10 mouse cellular contexts compared by ENCODE assay signal in the genomic region with DNA sequence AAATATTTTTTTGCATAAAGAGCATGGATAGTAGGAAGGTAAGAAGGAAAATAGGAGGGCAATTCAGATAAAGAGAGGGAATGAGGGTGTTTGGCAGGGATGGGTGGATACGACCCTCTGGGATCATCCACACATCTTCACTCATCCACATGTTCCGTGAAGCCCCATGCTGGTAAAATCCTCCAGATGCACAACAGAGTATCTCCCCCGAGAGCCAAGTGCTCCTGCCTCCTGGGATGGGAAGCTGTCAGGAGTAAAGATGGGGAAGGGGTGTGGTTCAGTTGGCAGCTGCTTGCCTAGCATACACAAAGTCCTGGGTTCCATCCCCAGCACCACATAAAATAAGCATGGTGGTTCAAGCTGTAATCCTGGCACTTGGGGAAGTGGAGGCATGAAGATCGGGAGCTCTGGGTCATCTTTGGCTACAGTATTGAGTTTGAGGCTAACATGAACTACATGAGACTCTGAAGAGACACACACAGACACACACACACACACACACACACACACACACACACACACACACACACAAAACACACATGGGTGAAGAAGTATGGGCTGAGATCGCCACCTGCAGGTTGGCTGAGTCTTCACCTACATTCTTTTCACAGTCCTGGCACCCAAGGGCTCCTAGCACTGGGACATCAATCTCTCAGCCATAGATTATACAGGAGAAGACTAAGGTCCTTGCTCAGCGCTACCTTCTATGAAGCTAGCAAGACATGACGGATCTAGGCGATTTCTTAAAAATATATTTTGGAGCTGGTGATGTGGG. TPM values are rescaled to one million over a fixed set of nuclear protein-coding genes. Genes with fewer than 3 reads are reported as not detected.
DNase-seq lines count a peak whose midpoint lies in the region; ATAC-seq and TF ChIP-seq lines count a peak whose summit lies in the region.
"Had no signal": no experiment of that assay in that cellular context is flagged by ENCODE, and none has a peak within 500 bp of the region (broad histone marks: within the 10 kb centered on the region; RNA-seq: fewer than 3 reads in every experiment).

No protein-coding gene starts in this region.

- DNase-seq in adrenal gland, adult 2 months, result peak; percentile 29
- DNase-seq in adrenal gland, adult 8-10 months, result no peak
- DNase-seq in midbrain, postnatal 0 days (ENCODE audit: low spot score), result peak; percentile 24
- DNase-seq in midbrain, embryonic 10.5 days (ENCODE audit: low spot score), result no peak
- no peak for DNase-seq in layer of hippocampus, adult 11-12 months (ENCODE audit: low spot score)
- no peak for DNase-seq in left cerebral cortex, adult 8-10 months (ENCODE audit: low spot score in 2 of 2)

- 60% methylated on average over 8 of the region's 8 CpGs for WGBS in midbrain, postnatal 0 days
- WGBS in midbrain, embryonic 10.5 days, result 69% methylated on average over 8 of the region's 8 CpGs

- no peak overlapping the region for H3K9ac ChIP-seq in midbrain, postnatal 0 days (replicated peaks; ENCODE audit: low read length, poor library complexity, severe bottlenecking)

- H3K9me3 ChIP-seq in midbrain, postnatal 0 days (ENCODE audit: low read length), result no peaks in the 10 kb centered on the region
- no peaks in the 10 kb centered on the region for H3K9me3 ChIP-seq in midbrain, embryonic 10.5 days (replicated peaks)
- H3K9me3 ChIP-seq: G1E had no signal

- H3K4me1 ChIP-seq in midbrain, postnatal 0 days (ENCODE audit: insufficient read depth, low read length), result no peaks in the 10 kb centered on the region
- H3K4me1 ChIP-seq in midbrain, embryonic 10.5 days, result no peaks in the 10 kb centered on the region
- peaks cover 22% of the 10 kb centered on the region for H3K4me1 ChIP-seq in bone marrow macrophage, adult 2 months (ENCODE audit: control insufficient read depth, insufficient read depth, low read length)

- TF ChIP-seq CTCF in midbrain, postnatal 0 days (IDR thresholded peaks at IDR 0.05), result peak; percentile 66
- TF ChIP-seq CTCF in bone marrow macrophage, adult 2 months (IDR thresholded peaks at IDR 0.05; ENCODE audit: low read depth, low read length), result peak; percentile 48

- H3K27ac ChIP-seq in midbrain, postnatal 0 days (ENCODE audit: low read depth, low read length), result no peak overlapping the region
- H3K27ac ChIP-seq in midbrain, embryonic 10.5 days (replicated peaks), result no peak overlapping the region
- no peak overlapping the region for H3K27ac ChIP-seq in bone marrow macrophage, adult 2 months (ENCODE audit: insufficient read depth, low read depth, low read length)

- no peak overlapping the region for H3K4me2 ChIP-seq in midbrain, postnatal 0 days (ENCODE audit: low read depth, low read length, poor library complexity, severe bottlenecking)

- ATAC-seq in midbrain, postnatal 0 days (ENCODE audit: low FRiP score), result no peak
- peak; percentile 63 for ATAC-seq in megakaryocyte, adult 5-6 weeks (ENCODE audit: poor library complexity, severe bottlenecking)

- H3K4me3 ChIP-seq in midbrain, postnatal 0 days (ENCODE audit: low read depth, low read length), result no peak overlapping the region
- H3K4me3 ChIP-seq in midbrain, embryonic 10.5 days, result no peak overlapping the region
- H3K4me3 ChIP-seq in bone marrow macrophage, adult 2 months (ENCODE audit: insufficient read depth, low read length), result no peak overlapping the region

- no peaks in the 10 kb centered on the region for H3K36me3 ChIP-seq in midbrain, postnatal 0 days (ENCODE audit: insufficient read depth, low read length)
- no peaks in the 10 kb centered on the region for H3K36me3 ChIP-seq in midbrain, embryonic 10.5 days
- H3K36me3 ChIP-seq: G1E had no signal

- no peak for TF ChIP-seq POLR2A in bone marrow macrophage, adult 2 months (IDR thresholded peaks at IDR 0.05; ENCODE audit: borderline replicate concordance, low read depth, low read length)

- no peaks in the 10 kb centered on the region for H3K27me3 ChIP-seq in midbrain, postnatal 0 days (ENCODE audit: insufficient read depth, low read length)
- no peaks in the 10 kb centered on the region for H3K27me3 ChIP-seq in midbrain, embryonic 10.5 days (ENCODE audit: low read depth, poor library complexity, severe bottlenecking)

RNA-seq across cellular contexts. Expression of gene Snx8, which starts 7.3 kb away (rescaled TPM):
- total RNA-seq in adrenal gland, adult 2 months (2021), result 10 to 100 TPM; 13.9 to 19.1 TPM
- polyA plus RNA-seq in adrenal gland, adult 2 months (2012; rRNA removed), result 12.4 and 12.8 TPM in 2 replicates
- 10 to 100 TPM; 14.8 to 21.0 (median 18.5) TPM for total RNA-seq in adrenal gland, adult 8-10 months (2022)
- total RNA-seq in midbrain, postnatal 0 days (2014; rRNA removed), result 78.4 and 86.8 TPM in 2 replicates
- 46.9 and 48.9 TPM in 2 replicates for polyA plus RNA-seq in midbrain, postnatal 0 days (2015; fragmentation: Nextera tagmentation; extraction: Ambion mirVana)
- polyA plus RNA-seq in midbrain, embryonic 10.5 days (2016; fragmentation: Nextera tagmentation; extraction: Ambion mirVana), result 24.4 and 24.5 TPM in 2 replicates
- 131 and 136 TPM in 2 replicates for polyA plus RNA-seq in bone marrow macrophage, adult 2 months (2012; ENCODE audit: insufficient read depth, insufficient read length, missing spikeins)
- total RNA-seq in megakaryocyte, adult 5-6 weeks (2015), result 2.8 and 3.5 TPM in 2 replicates
- 8.1 and 8.3 TPM in 2 replicates for total RNA-seq in megakaryocyte, adult 5-6 weeks (2017)
- total RNA-seq in left cerebral cortex, adult 8-10 months (2022), result 10 to 100 TPM; 12.5 to 14.7 (median 13.0) TPM

RNA-seq across cellular contexts. Expression of gene Eif3b, which starts 22.8 kb away (rescaled TPM):
- total RNA-seq in adrenal gland, adult 2 months (2021), result 100 to 1,000 TPM; 161 to 186 TPM
- polyA plus RNA-seq in adrenal gland, adult 2 months (2012; rRNA removed), result 86.3 and 128 TPM in 2 replicates
- total RNA-seq in adrenal gland, adult 8-10 months (2022), result 100 to 1,000 TPM; 162 to 201 (median 183) TPM
- total RNA-seq in midbrain, postnatal 0 days (2014; rRNA removed), result 36.6 and 41.3 TPM in 2 replicates
- 53.7 and 54.5 TPM in 2 replicates for polyA plus RNA-seq in midbrain, postnatal 0 days (2015; fragmentation: Nextera tagmentation; extraction: Ambion mirVana)
- 145 and 153 TPM in 2 replicates for polyA plus RNA-seq in midbrain, embryonic 10.5 days (2016; fragmentation: Nextera tagmentation; extraction: Ambion mirVana)
- polyA plus RNA-seq in bone marrow macrophage, adult 2 months (2012; ENCODE audit: insufficient read depth, insufficient read length, missing spikeins), result 80.1 and 87.0 TPM in 2 replicates
- total RNA-seq in megakaryocyte, adult 5-6 weeks (2015), result 82.3 and 108 TPM in 2 replicates
- total RNA-seq in megakaryocyte, adult 5-6 weeks (2017), result 43.2 and 74.9 TPM in 2 replicates
- 10 to 100 TPM; 81.0 to 93.2 (median 86.4) TPM for total RNA-seq in left cerebral cortex, adult 8-10 months (2022)

RNA-seq across cellular contexts. Expression of gene Gm4869, which starts 49.1 kb away (rescaled TPM):
- total RNA-seq in adrenal gland, adult 2 months (2021), result under 1 TPM; 0.10 to 0.14 TPM
- polyA plus RNA-seq in adrenal gland, adult 2 months (2012; rRNA removed), result 0.03 and 0.10 TPM in 2 replicates
- under 1 TPM in 3 of 4 experiments, not detected in 1; 0.15 to 0.24 (median 0.22) TPM for total RNA-seq in adrenal gland, adult 8-10 months (2022)
- total RNA-seq in midbrain, postnatal 0 days (2014; rRNA removed), result not detected in 2 replicates
- not detected in 2 replicates for polyA plus RNA-seq in midbrain, postnatal 0 days (2015; fragmentation: Nextera tagmentation; extraction: Ambion mirVana)
- not detected in 2 replicates for polyA plus RNA-seq in midbrain, embryonic 10.5 days (2016; fragmentation: Nextera tagmentation; extraction: Ambion mirVana)
- polyA plus RNA-seq in bone marrow macrophage, adult 2 months (2012; ENCODE audit: insufficient read depth, insufficient read length, missing spikeins), result not detected in 2 replicates
- not detected in 2 replicates for total RNA-seq in megakaryocyte, adult 5-6 weeks (2015)
- not detected in 2 replicates for total RNA-seq in megakaryocyte, adult 5-6 weeks (2017)
- total RNA-seq in left cerebral cortex, adult 8-10 months (2022), result not detected
- total RNA-seq: G1E had no signal
- polyA plus RNA-seq: G1E; gonadal fat pad, adult 2 months had no signal

Comparison
In these comparisons a context has a peak if more than half of its experiments do, and no peak if none do; other contexts are left out.
1. DNase-seq: peak in adrenal gland, adult 2 months (single experiment) and midbrain, postnatal 0 days (single experiment); none in adrenal gland, adult 8-10 months (single experiment), midbrain, embryonic 10.5 days (single experiment), layer of hippocampus, adult 11-12 months (single experiment) and left cerebral cortex, adult 8-10 months (0 of 2).